Mouse (Mus musculus) gastrocnemius, adult 2 months (tissue): ENCODE data around the gene Tnfrsf8. TPM values are rescaled to one million over a fixed set of nuclear protein-coding genes. Genes with fewer than 3 reads are reported as not detected.
"Not testable (repeated sequence)": the region's sequence is repeated elsewhere in the genome, so short reads cannot be mapped to it uniquely, and the experiment has no call there.

Source experiments
- DNase-seq: peaks from one replicate; pipeline ENCODE4 v3.0.0; 2022
- H3K27ac ChIP-seq: fragments of 200-600 bp; 2 replicates; pipeline ENCODE4 v1.8.1; 2022; ENCODE audit warnings: mild to moderate bottlenecking
- H3K4me3 ChIP-seq: fragments of 200-600 bp; 2 replicates; pipeline ENCODE4 v1.8.1; 2022; ENCODE audit warnings: mild to moderate bottlenecking, moderate library complexity
- CTCF ChIP-seq: fragments of 200-600 bp; IDR thresholded peaks from 2 replicates; pipeline ENCODE4 v1.8.1; 2022; ENCODE audit warnings: antibody characterized with exemption, mild to moderate bottlenecking, moderate library complexity
- intact Hi-C: fragments of 180-260 bp; cut with DNase I; formaldehyde crosslinking; loops from one replicate; pipeline ENCODE4 v1.15.1; 2025
- long read RNA-seq, 2 experiments: library from polyadenylated mRNA; stranded (forward); transcript quantifications; one replicate each; pipeline ENCODE4 v2.0.0; 2021
- total RNA-seq, 2 experiments: library from RNA; stranded (reverse); gene quantifications; 2 replicates each; pipeline ENCODE4 v1.2.3; 2021

Gene Tnfrsf8
- total RNA-seq: under 1 TPM in 1 of 2 experiments, not detected in 1; 0.10 TPM
- long read RNA-seq, experiment 1: 0 reads
- long read RNA-seq, experiment 2, partial matches to known transcripts: 0 of 1 reads
- long read RNA-seq, experiment 2, other reads (novel, unspliced or antisense): 1 of 1 reads

- no peak for TF ChIP-seq CTCF
- intact Hi-C loops: loop anchor here (5.0 kb wide), 1 partner anchor 563 kb away; no protein-coding TSS in a partner anchor
- Histone ChIP-seq H3K4me3 (no peak within 1 kb of the TSS), H3K27ac (no peak within 1 kb of the TSS)
- no peak for DNase-seq
Observed at GRCm38 (mm10) chr4:145314836-145315467, at the start of gene Tnfrsf8. Gene Tnfrsf8 (minus strand): TSS chr4:145315164.

GRCm38 (mm10) chr4:145361635-145362034 is 46.7 kb upstream of the Tnfrsf8 start:
- DNase-seq, intact Hi-C loops, H3K27ac ChIP-seq, H3K4me3 ChIP-seq: not testable (repeated sequence)

DNA sequence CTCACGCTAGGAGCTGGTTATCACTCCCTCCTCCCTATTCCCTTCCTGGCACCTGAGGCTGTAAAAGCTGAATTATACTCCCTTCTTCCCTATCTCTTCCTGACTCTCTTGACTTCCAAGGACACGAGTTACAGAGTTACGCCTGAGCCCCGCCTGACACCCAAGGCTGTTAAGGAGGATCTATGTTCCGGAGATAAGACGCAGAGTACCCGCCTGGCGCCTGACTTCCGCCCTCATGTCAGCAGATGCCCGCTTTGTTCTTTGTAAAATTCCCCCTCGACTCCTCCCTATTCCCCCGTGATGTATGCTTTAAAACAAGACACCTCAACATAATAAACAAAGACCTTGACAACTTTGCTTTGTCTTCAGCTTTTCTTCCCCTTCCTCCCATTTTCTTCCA is 46.1 kb upstream of the Tnfrsf8 start:
- intact Hi-C loops: no loop called here
- TF ChIP-seq CTCF: no peak
- DNase-seq: no peak
- no peak overlapping the region for H3K4me3 ChIP-seq
- no peak overlapping the region for H3K27ac ChIP-seq

- Histone ChIP-seq H3K4me3 (no peak overlapping the region), H3K27ac (no peak overlapping the region)
- intact Hi-C loops: no loop called here
- no peak for TF ChIP-seq CTCF
- no peak for DNase-seq
Observed at GRCm38 (mm10) chr4:145360567-145360966, 45.6 kb upstream of the Tnfrsf8 start.

- intact Hi-C loops: no loop called here
- no peak for TF ChIP-seq CTCF
- no peak overlapping the region for H3K4me3 ChIP-seq
- no peak for DNase-seq
- no peak overlapping the region for H3K27ac ChIP-seq
Observed at GRCm38 (mm10) chr4:145356234-145356633, 41.3 kb upstream of the Tnfrsf8 start.

DNA sequence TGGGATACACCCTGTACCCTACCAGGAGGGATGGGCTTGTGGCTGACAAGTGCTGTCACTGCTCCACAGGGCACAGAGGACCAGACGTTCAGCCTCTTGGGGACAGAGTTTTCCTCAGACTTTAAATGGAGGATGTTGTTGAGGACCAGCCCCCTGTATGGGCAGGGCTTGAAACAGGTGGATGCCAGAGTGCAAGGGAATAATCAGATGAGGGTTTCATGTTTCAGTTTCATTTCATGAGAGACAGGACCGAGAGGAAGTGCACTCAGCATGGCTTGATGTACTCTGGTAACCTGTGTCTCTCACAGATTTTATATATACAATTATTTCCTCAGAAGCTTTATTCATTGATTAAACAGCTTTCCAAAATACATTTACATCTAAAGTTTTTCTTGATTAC is 38.9 kb upstream of the Tnfrsf8 start:
- Histone ChIP-seq H3K4me3 (no peak overlapping the region), H3K27ac (no peak overlapping the region)
- no peak for DNase-seq
- TF ChIP-seq CTCF: no peak
- intact Hi-C loops: no loop called here

DNA sequence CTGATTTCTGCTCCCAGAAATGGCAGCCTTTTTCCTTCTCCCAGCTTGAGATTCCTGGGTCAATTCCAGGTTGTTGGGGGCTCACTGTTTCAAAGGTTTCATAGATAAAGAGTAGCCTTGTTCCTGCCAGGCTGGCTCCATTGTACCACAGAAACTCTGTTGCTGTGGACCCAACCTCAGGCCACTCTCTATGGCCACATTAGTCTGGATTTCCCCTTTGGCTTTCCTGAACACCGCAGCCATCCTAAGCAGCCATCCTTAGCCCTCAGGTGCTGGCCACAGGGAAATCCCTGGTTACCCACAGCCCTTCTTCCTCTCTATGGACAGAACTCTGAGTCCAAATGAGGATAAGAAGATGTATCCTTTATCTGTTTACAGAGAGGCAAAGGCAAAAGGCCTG is 30.0 kb upstream of the Tnfrsf8 start:
- TF ChIP-seq CTCF: no peak
- no peak for DNase-seq
- intact Hi-C loops: no loop called here
- no peak overlapping the region for H3K4me3 ChIP-seq
- H3K27ac ChIP-seq: no peak overlapping the region

- TF ChIP-seq CTCF: no peak
- DNase-seq: no peak
- intact Hi-C loops: no loop called here
- Histone ChIP-seq H3K27ac (no peak overlapping the region), H3K4me3 (no peak overlapping the region)
Observed at GRCm38 (mm10) chr4:145341879-145342809, 27.2 kb upstream of the Tnfrsf8 start.

DNA sequence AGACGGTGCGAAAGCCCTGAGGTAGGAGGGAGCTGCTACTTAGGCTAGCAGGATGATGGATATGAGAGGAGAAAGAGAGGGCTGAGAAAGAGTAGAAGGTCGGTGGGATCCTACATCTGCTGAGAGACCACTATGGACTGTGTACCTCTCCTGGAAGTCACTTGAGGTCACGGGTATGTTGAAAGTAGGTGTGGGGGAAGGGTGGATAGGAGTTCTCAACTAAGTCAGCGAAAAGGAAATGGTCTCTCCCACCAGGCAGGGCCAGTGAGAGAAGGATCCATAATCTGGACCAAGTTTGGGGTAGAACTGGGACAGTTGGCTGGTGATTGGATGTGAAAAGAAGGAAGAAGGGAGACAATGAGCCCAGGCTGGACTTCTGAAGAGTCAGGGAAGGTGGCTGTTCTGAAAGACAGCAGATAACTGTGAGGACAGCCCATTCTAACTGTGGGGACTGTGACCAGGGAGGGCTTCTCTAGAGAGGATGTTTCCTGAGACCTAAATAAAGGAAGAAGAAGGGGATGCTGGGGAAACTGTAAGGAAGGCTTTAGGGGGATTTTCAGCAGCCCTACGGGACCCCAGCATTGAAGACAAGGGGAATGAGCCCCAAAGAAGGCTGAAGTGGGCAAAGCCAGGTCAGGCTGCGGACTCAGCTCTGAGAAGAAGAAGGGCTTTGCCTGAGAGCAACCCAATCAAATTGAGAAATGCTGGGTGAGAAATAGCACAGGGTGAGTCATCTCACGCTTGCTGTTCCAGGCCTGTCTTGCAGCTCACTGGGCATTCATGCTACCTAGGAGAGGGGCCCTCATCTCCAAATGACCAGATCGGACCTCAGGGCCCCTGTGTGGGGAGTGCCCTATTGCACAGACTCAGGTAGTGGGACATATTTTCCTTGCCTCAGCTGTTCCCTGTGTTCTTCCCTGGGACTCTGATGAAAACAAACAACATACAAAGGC is 23.2 kb upstream of the Tnfrsf8 start:
- DNase-seq: no peak
- Histone ChIP-seq H3K27ac (no peak overlapping the region), H3K4me3 (no peak overlapping the region)
- intact Hi-C loops: no loop called here
- no peak for TF ChIP-seq CTCF

GRCm38 (mm10) chr4:145336587-145336986 is 21.6 kb upstream of the Tnfrsf8 start:
- no peak for TF ChIP-seq CTCF
- Histone ChIP-seq H3K27ac (no peak overlapping the region), H3K4me3 (no peak overlapping the region)
- DNase-seq: no peak
- intact Hi-C loops: no loop called here

DNA sequence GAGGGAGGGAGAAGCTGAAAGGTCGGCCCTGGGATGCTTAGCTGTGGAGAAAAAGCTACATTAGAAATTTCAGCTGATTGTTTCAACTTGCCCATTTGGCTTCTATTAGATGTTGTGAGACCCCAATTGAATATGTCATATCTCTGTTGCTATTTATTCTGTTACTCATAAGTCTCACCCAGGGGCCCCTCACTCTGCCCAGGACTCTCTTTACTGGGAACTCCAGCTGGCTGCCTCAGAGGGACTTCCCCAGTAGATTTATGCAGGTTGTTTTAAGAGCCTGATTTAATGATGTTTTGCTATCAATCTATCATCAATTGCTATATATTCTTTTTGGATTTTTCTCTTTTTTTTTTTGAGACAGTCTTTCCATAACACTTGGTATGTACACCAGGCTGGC is 21.1 kb upstream of the Tnfrsf8 start:
- no peak for TF ChIP-seq CTCF
- intact Hi-C loops: no loop called here
- H3K4me3 ChIP-seq: no peak overlapping the region
- DNase-seq: no peak
- H3K27ac ChIP-seq: no peak overlapping the region

DNA sequence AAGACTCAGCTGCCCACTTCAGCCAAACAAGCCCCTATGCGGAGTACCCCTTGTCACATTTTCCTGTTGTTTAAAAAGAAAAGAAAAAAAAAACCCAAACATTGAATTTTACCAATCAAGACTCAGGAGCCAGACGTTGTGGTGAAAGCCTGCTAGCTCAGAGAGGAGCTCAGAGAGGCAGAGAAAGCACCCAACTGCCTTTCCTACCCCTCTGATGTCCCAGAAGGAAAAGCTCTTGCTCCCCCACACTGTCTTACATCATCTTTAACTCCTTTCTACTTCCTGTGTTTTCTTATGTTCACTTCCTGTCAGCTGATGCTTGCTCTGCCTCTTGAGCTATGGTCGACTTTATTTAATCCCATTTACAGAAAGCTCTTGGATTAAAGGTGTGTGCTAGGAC is 8.7 kb upstream of the Tnfrsf8 start:
- no peak for DNase-seq
- Histone ChIP-seq H3K27ac (no peak overlapping the region), H3K4me3 (no peak overlapping the region)
- intact Hi-C loops: no loop called here
- no peak for TF ChIP-seq CTCF
